ENCODE assay signal across 8 mouse cellular contexts in genomic region chr9:102403086-102404021, GRCm38 (mm10). TPM values are rescaled to one million over a fixed set of nuclear protein-coding genes. Genes with fewer than 3 reads are reported as not detected.
DNase-seq lines count a peak whose midpoint lies in the region; ATAC-seq and TF ChIP-seq lines count a peak whose summit lies in the region.

No protein-coding gene starts in this region.

- H3K4me1 ChIP-seq in forebrain, postnatal 0 days (ENCODE audit: insufficient read depth) = peaks cover 4% of the 10 kb centered on the region; the same call in 1 of the 2 replicates

- H3K36me3 ChIP-seq in forebrain, postnatal 0 days (ENCODE audit: insufficient read depth) = no peaks in the 10 kb centered on the region

- ATAC-seq in Patski = peak; percentile 95
- ATAC-seq in forebrain, postnatal 0 days = peak; percentile 84
- no peak for ATAC-seq in megakaryocyte, adult 5-6 weeks (ENCODE audit: poor library complexity, severe bottlenecking)

- H3K4me2 ChIP-seq in forebrain, postnatal 0 days (ENCODE audit: low read depth) = peak overlapping the region; percentile 24; the same call in 1 of the 2 replicates

- POLR2A ChIA-PET in Patski (lab: Charles Lee) = interaction anchor here (0.6 to 1.1 kb wide), 2 partner anchors 17 to 138 kb away, joined by 3 to 7 read pairs; no protein-coding TSS in a partner anchor

- no peak overlapping the region for H3K9ac ChIP-seq in forebrain, postnatal 0 days

- CTCF ChIA-PET in Patski (lab: Charles Lee) = interaction anchor here (1.0 to 1.5 kb wide), 5 partner anchors 8 to 709 kb away, joined by 3 to 4 read pairs (median 3); no protein-coding TSS in a partner anchor

- WGBS in forebrain, postnatal 0 days = 24% methylated on average over 18 of the region's 18 CpGs

- H3K27me3 ChIP-seq in Patski = no peaks in the 10 kb centered on the region
- no peaks in the 10 kb centered on the region for H3K27me3 ChIP-seq in forebrain, postnatal 0 days (ENCODE audit: insufficient read depth, low read length)

- DNase-seq in Patski (ENCODE audit: low read depth, low spot score) = peak; percentile 91
- DNase-seq in cerebellum, adult 18-20 months = peak; percentile 59 to 70
- peak; percentile 73 for DNase-seq in forebrain, postnatal 0 days
- DNase-seq in heart, postnatal 4 days = peak; percentile 50
- peak; percentile 25 for DNase-seq in layer of hippocampus, adult 9-11 months
- DNase-seq in lung, postnatal 14 days = peak; percentile 39
- DNase-seq in right cerebral cortex, postnatal 14 days = peak; percentile 43

- no peak overlapping the region for H3K27ac ChIP-seq in forebrain, postnatal 0 days (ENCODE audit: low read depth, low read length)

- TF ChIP-seq CTCF in Patski (IDR thresholded peaks at IDR 0.05) = peak; percentile 73
- peak; percentile 86 for TF ChIP-seq CTCF in forebrain, postnatal 0 days (IDR thresholded peaks at IDR 0.05; ENCODE audit: low read depth)

- in situ Hi-C loops in Patski (cut with MboI; ENCODE audit: low pct_unique_long_range_greater_than_20kb) = no loop called here

- H3K4me3 ChIP-seq in forebrain, postnatal 0 days (ENCODE audit: low read depth, low read length) = no peak overlapping the region

- no peaks in the 10 kb centered on the region for H3K9me3 ChIP-seq in forebrain, postnatal 0 days (ENCODE audit: low read length)

RNA-seq across cellular contexts. Expression of gene Ephb1, which starts 48.9 kb away (rescaled TPM):
- 8.5 TPM for polyA plus RNA-seq in Patski (2021)
- total RNA-seq in forebrain, postnatal 0 days (2014; rRNA removed) = 37.7 and 48.6 TPM in 2 replicates
- 26.8 and 34.9 TPM in 2 replicates for polyA plus RNA-seq in forebrain, postnatal 0 days (2015; fragmentation: Nextera tagmentation; extraction: Ambion mirVana)
- 1 to 10 TPM; 8.3 to 9.7 TPM for total RNA-seq in heart, postnatal 4 days (2021)
- total RNA-seq in megakaryocyte, adult 5-6 weeks (2015) = not detected in 2 replicates
- total RNA-seq in megakaryocyte, adult 5-6 weeks (2017) = not detected in 2 replicates

Comparison
In these comparisons a context has a peak if more than half of its experiments do, and no peak if none do; other contexts are left out.
1. DNase-seq: peak in every context shown above with its lines; median percentile 91 in Patski; 73 in forebrain, postnatal 0 days; 64 in cerebellum, adult 18-20 months; 50 in heart, postnatal 4 days; 43 in right cerebral cortex, postnatal 14 days; 39 in lung, postnatal 14 days; 25 in layer of hippocampus, adult 9-11 months.
2. RNA of gene Ephb1, which starts 48.9 kb away (total RNA-seq): 37.7 to 48.6 TPM in forebrain, postnatal 0 days and 8.3 to 9.7 TPM in heart, postnatal 4 days; not detected in megakaryocyte, adult 5-6 weeks; every median in the first group is over 4 times any median in the second.